Mouse (Mus musculus) myocyte (in vitro differentiated cells): ENCODE measurements at regions not wholly inside any gene's neighbourhood (a gene's known extent, or its start where the extent isn't known, plus 50 kb on each side); places are given as distances from the start of the nearest gene placed in this dataset.

Experiments used
- CEBPB ChIP-seq: IDR thresholded peaks from 2 replicates; pipeline ENCODE4 v1.6.1; 2011; ENCODE audit warnings: mild to moderate bottlenecking, moderate library complexity; ENCODE audit not compliant: poor library complexity, insufficient read depth, severe bottlenecking
- E2F4 ChIP-seq: IDR thresholded peaks from one replicate; pipeline ENCODE4 v1.6.1; 2011; ENCODE audit warnings: mild to moderate bottlenecking, control low read depth, moderate library complexity; ENCODE audit not compliant: insufficient read depth
- MAX ChIP-seq: IDR thresholded peaks from one replicate; pipeline ENCODE4 v1.6.1; 2011; ENCODE audit warnings: low read depth, mild to moderate bottlenecking, control low read depth
- MYOD1 ChIP-seq, 3 experiments: IDR thresholded peaks; one replicate each; pipeline ENCODE4 v1.6.1; 2011; ENCODE audit warnings: control low read depth in 2 of 3, low read depth in 2 of 3, mild to moderate bottlenecking in 2 of 3, moderate library complexity in 1 of 3; ENCODE audit not compliant: insufficient read length in 2 of 3, control insufficient read depth in 1 of 3
- MYOG ChIP-seq, 3 experiments: IDR thresholded peaks; one replicate each; pipeline ENCODE4 v1.6.1; 2011; ENCODE audit warnings: control low read depth in 2 of 3, low read depth in 2 of 3, mild to moderate bottlenecking in 2 of 3; ENCODE audit not compliant: insufficient read length in 2 of 3, control insufficient read depth in 1 of 3, insufficient read depth in 1 of 3
- POLR2A ChIP-seq: IDR thresholded peaks from one replicate; pipeline ENCODE4 v1.6.1; 2011; ENCODE audit warnings: low read depth, mild to moderate bottlenecking, control low read depth, moderate library complexity; ENCODE audit not compliant: insufficient read length
- POLR2AphosphoS2 ChIP-seq: IDR thresholded peaks from one replicate; pipeline ENCODE4 v1.6.1; 2011; ENCODE audit warnings: low read depth, control low read depth; ENCODE audit not compliant: insufficient read length
- SRF ChIP-seq: IDR thresholded peaks from one replicate; pipeline ENCODE4 v1.6.1; 2011; ENCODE audit warnings: low read depth; ENCODE audit not compliant: control insufficient read depth, insufficient read length
- TCF3 ChIP-seq: IDR thresholded peaks from one replicate; pipeline ENCODE4 v1.6.1; 2011; ENCODE audit warnings: low read depth, control low read depth; ENCODE audit not compliant: insufficient read length
- USF1 ChIP-seq: IDR thresholded peaks from one replicate; pipeline ENCODE4 v1.6.1; 2011; ENCODE audit warnings: low read depth, mild to moderate bottlenecking, control low read depth, moderate library complexity

GRCm38 (mm10) chr13:52165531-52165930 is 319.1 kb downstream of the Gadd45g start:
- no peak for TF ChIP-seq POLR2A
- no peak for TF ChIP-seq TCF3
- no peak for TF ChIP-seq POLR2AphosphoS2
- TF ChIP-seq MAX, result no peak
- TF ChIP-seq USF1, result no peak
- TF ChIP-seq CEBPB, result no peak
- TF ChIP-seq E2F4, result no peak
- TF ChIP-seq MYOD1 (IDR thresholded peaks at IDR 0.05; ENCODE audit: control insufficient read depth in 1 of 3, insufficient read length in 2 of 3, low read depth in 2 of 3), result no peak
- no peak for TF ChIP-seq MYOG (IDR thresholded peaks at IDR 0.05; ENCODE audit: control insufficient read depth in 1 of 3, insufficient read depth in 1 of 3, insufficient read length in 2 of 3, low read depth in 2 of 3)
- no peak for TF ChIP-seq SRF
